Mouse (Mus musculus) CH12.LX (cell line): ENCODE measurements around the gene Rnf20. TPM values are rescaled to one million over a fixed set of nuclear protein-coding genes. Genes with fewer than 3 reads are reported as not detected.

ENCODE experiments used
- DNase-seq: peaks from one replicate; pipeline ENCODE4 v3.0.0-alpha.2; 2013; ENCODE audit errors: extremely low read depth
- H3K27ac ChIP-seq: 2 replicates; pipeline ENCODE4 v1.5.1; 2012; ENCODE audit warnings: low read depth, mild to moderate bottlenecking, control low read depth, moderate library complexity; ENCODE audit not compliant: insufficient read depth
- H3K27me3 ChIP-seq: replicated peaks from 2 replicates; pipeline ENCODE3; 2012; ENCODE audit warnings: inconsistent platforms
- H3K36me3 ChIP-seq, 2 experiments: replicated peaks in 1 of 2; 2 replicates each; pipeline versions ENCODE3 to v1.6.1; 2012; ENCODE audit warnings: inconsistent platforms in 1 of 2, low read length in 1 of 2, mild to moderate bottlenecking in 1 of 2, mixed read lengths in 1 of 2, moderate library complexity in 1 of 2; ENCODE audit not compliant: control insufficient read depth in 1 of 2, insufficient read depth in 1 of 2
- H3K4me1 ChIP-seq, 2 experiments: 2 replicates each; pipeline ENCODE4 v1.6.1; 2012; ENCODE audit warnings: inconsistent platforms in 1 of 2, moderate library complexity in 1 of 2; ENCODE audit not compliant: insufficient read depth in 2 of 2, control insufficient read depth in 1 of 2
- H3K4me2 ChIP-seq: 2 replicates; pipeline ENCODE4 v1.6.1; 2012; ENCODE audit warnings: low read depth, mild to moderate bottlenecking, control low read depth; ENCODE audit not compliant: poor library complexity, insufficient read depth, severe bottlenecking
- H3K4me3 ChIP-seq, 3 experiments: fragments of 150-350 bp in 1 of 3; sonication (generic) in 1 of 3; replicated peaks in 1 of 3; 2 replicates each; pipeline versions ENCODE3 to v1.5.1; 2011 to 2012; ENCODE audit warnings: low read depth in 2 of 3, low read length in 2 of 3, mild to moderate bottlenecking in 2 of 3, moderate library complexity in 2 of 3, control low read depth in 1 of 3, improper control_type of control experiment in 1 of 3, inconsistent platforms in 1 of 3, mixed read lengths in 1 of 3; ENCODE audit not compliant: poor library complexity in 1 of 3
- H3K79me2 ChIP-seq: replicated peaks from 2 replicates; pipeline ENCODE4 v1.6.1; 2012; ENCODE audit warnings: mild to moderate bottlenecking, moderate library complexity; ENCODE audit not compliant: control insufficient read depth, poor library complexity, insufficient read depth, severe bottlenecking; ENCODE audit errors: extremely low read depth
- H3K9ac ChIP-seq: 2 replicates; pipeline ENCODE4 v1.6.1; 2012; ENCODE audit warnings: low read depth, mild to moderate bottlenecking, control low read depth, moderate library complexity; ENCODE audit not compliant: insufficient read depth
- H3K9me3 ChIP-seq: replicated peaks from 2 replicates; pipeline ENCODE3; 2012; ENCODE audit warnings: low read length, inconsistent platforms, mixed read lengths
- CHD2 ChIP-seq: IDR thresholded peaks from 2 replicates; pipeline ENCODE4 v1.6.1; 2011; ENCODE audit warnings: low read length, improper control_type of control experiment
- CTCF ChIP-seq, 2 experiments: IDR thresholded peaks in 1 of 2; conservative IDR thresholded peaks in 1 of 2; 2 replicates each; pipeline ENCODE4 v1.5.1; 2011 to 2012; ENCODE audit warnings: low read depth in 2 of 2, low read length in 2 of 2, improper control_type of control experiment in 1 of 2, inconsistent platforms in 1 of 2, mild to moderate bottlenecking in 1 of 2, moderate library complexity in 1 of 2
- E2F4 ChIP-seq: IDR thresholded peaks from 2 replicates; pipeline ENCODE4 v1.6.1; 2011; ENCODE audit warnings: low read depth, low read length, improper control_type of control experiment; ENCODE audit not compliant: insufficient replicate concordance
- ELF1 ChIP-seq: IDR thresholded peaks from 2 replicates; pipeline ENCODE4 v1.6.1; 2014; ENCODE audit warnings: low read depth, mild to moderate bottlenecking, inconsistent platforms, low read length, improper control_type of control experiment
- IRF4 ChIP-seq: IDR thresholded peaks from 2 replicates; pipeline ENCODE4 v1.6.1; 2014; ENCODE audit warnings: low read depth, mild to moderate bottlenecking, inconsistent platforms, low read length, improper control_type of control experiment
- JUN ChIP-seq: IDR thresholded peaks from 2 replicates; pipeline ENCODE4 v1.6.1; 2011; ENCODE audit warnings: low read depth, mild to moderate bottlenecking, low read length, improper control_type of control experiment, moderate library complexity; ENCODE audit not compliant: insufficient read depth
- KAT2A ChIP-seq: IDR thresholded peaks from 2 replicates; pipeline ENCODE4 v1.6.1; 2012; ENCODE audit warnings: low read length, improper control_type of control experiment, inconsistent platforms; ENCODE audit not compliant: insufficient replicate concordance
- MAX ChIP-seq: IDR thresholded peaks from 2 replicates; pipeline ENCODE4 v1.6.1; 2011; ENCODE audit warnings: low read length, improper control_type of control experiment
- MEF2A ChIP-seq: IDR thresholded peaks from 2 replicates; pipeline ENCODE4 v1.6.1; 2014; ENCODE audit warnings: low read depth, mild to moderate bottlenecking, inconsistent platforms, low read length, improper control_type of control experiment, borderline replicate concordance
- MXI1 ChIP-seq: IDR thresholded peaks from 2 replicates; pipeline ENCODE4 v1.6.1; 2011; ENCODE audit warnings: mild to moderate bottlenecking, low read depth, low read length, improper control_type of control experiment
- POLR2A ChIP-seq: IDR thresholded peaks from 2 replicates; pipeline ENCODE4 v1.6.1; 2011; ENCODE audit warnings: low read depth, mild to moderate bottlenecking, improper control_type of control experiment, low read length
- RAD21 ChIP-seq: IDR thresholded peaks from 2 replicates; pipeline ENCODE4 v1.6.1; 2011; ENCODE audit warnings: low read depth, mild to moderate bottlenecking, low read length, improper control_type of control experiment, moderate library complexity
- RCOR1 ChIP-seq: conservative IDR thresholded peaks from 2 replicates; pipeline ENCODE4 v1.6.1; 2012; ENCODE audit warnings: low read depth, mild to moderate bottlenecking, inconsistent platforms, low read length, improper control_type of control experiment
- SIN3A ChIP-seq: IDR thresholded peaks from 2 replicates; pipeline ENCODE4 v1.6.1; 2012; ENCODE audit warnings: low read length, improper control_type of control experiment, inconsistent platforms
- SMC3 ChIP-seq: IDR thresholded peaks from 2 replicates; pipeline ENCODE4 v1.6.1; 2011; ENCODE audit warnings: low read depth, low read length, improper control_type of control experiment
- TBP ChIP-seq: conservative IDR thresholded peaks from 2 replicates; pipeline ENCODE4 v1.6.1; 2011; ENCODE audit warnings: low read depth, low read length, improper control_type of control experiment
- TCF12 ChIP-seq: IDR thresholded peaks from 2 replicates; pipeline ENCODE4 v1.6.1; 2014; ENCODE audit warnings: low read depth, mild to moderate bottlenecking, inconsistent platforms, low read length, improper control_type of control experiment
- USF2 ChIP-seq: conservative IDR thresholded peaks from 2 replicates; pipeline ENCODE4 v1.6.1; 2011; ENCODE audit warnings: low read depth, low read length, improper control_type of control experiment
- ZC3H11A ChIP-seq: IDR thresholded peaks from 2 replicates; pipeline ENCODE4 v1.6.1; 2012; ENCODE audit warnings: low read depth, mild to moderate bottlenecking, inconsistent platforms, low read length, improper control_type of control experiment
- ZKSCAN1 ChIP-seq: IDR thresholded peaks from 2 replicates; pipeline ENCODE4 v1.6.1; 2012; ENCODE audit warnings: low read depth, inconsistent platforms, low read length, improper control_type of control experiment, borderline replicate concordance
- ZNF384 ChIP-seq: IDR thresholded peaks from 2 replicates; pipeline ENCODE4 v1.6.1; 2012; ENCODE audit warnings: low read depth, low read length, improper control_type of control experiment, inconsistent platforms
- dilution Hi-C: fragments of 300-500 bp; cut with MboI; formaldehyde crosslinking; loops from 2 replicates; pipeline ENCODE4 v1.14.3; 2020; ENCODE audit warnings: low sequenced_read_pairs; ENCODE audit not compliant: extremely low pct_unique_long_range_greater_than_20kb, extremely low pct_ligation_motif_present
- in situ Hi-C: fragments of 300-500 bp; cut with MboI; formaldehyde crosslinking; loops from 3 replicates; pipeline ENCODE4 v1.14.3; 2019; ENCODE audit warnings: low sequenced_read_pairs, low pct_ligation_motif_present, low pct_unique_long_range_greater_than_20kb, mixed read lengths
- polyA plus RNA-seq: library from polyadenylated mRNA; unstranded; fragments of >175 nt; gene quantifications from 2 replicates; pipeline ENCODE4 v1.2.1, GENCODE M21; 2012; ENCODE audit warnings: low read depth; ENCODE audit not compliant: insufficient read length
- total RNA-seq, 2 experiments: library from RNA; depleted of rRNA; stranded (reverse); fragments of 300-350 nt in 1 of 2; fragments of >200 nt in 1 of 2; gene quantifications; 2 replicates each; pipeline ENCODE4 v1.2.3; 2012 to 2014

Rnf20 gene
- total and polyA plus RNA-seq, 3 experiments = 47.9 to 61.5 (median 50.6) TPM

- Histone ChIP-seq H3K27ac (no peak overlapping the region), H3K36me3 (peaks cover 4 to 5% of the 10 kb centered on the region in 2 experiments), H3K4me2 (no peak overlapping the region), H3K9ac (no peak overlapping the region), H3K9me3 (no peaks in the 10 kb centered on the region), H3K4me1 (peaks cover 0 to 24% of the 10 kb centered on the region in 2 experiments; a peak in 2 of 4 replicates), H3K27me3 (no peaks in the 10 kb centered on the region), H3K79me2 (peaks cover 15% of the 10 kb centered on the region), H3K4me3 (no peak overlapping the region)
- TF ChIP-seq TBP (no peak), TCF12 (no peak), USF2 (no peak)
- dilution Hi-C loops = no loop called here
- in situ Hi-C loops = loop anchor here (10.0 kb wide), 1 partner anchor 64 kb away; no protein-coding TSS in a partner anchor
- no peak for DNase-seq
Observed at GRCm38 (mm10) chr4:49628941-49629340, 2.9 kb upstream of the Rnf20 start.

- H3K36me3 ChIP-seq = peaks cover 27 to 37% of the 10 kb centered on the region in 2 experiments
- peaks cover 20% of the 10 kb centered on the region for H3K79me2 ChIP-seq
- H3K4me2 ChIP-seq = peak overlapping the region; percentile 47
- no peak for TF ChIP-seq TCF12
- no peak for TF ChIP-seq RCOR1
- TF ChIP-seq ELF1 = no peak
- peak; percentile 6; the same call in 1 of the 2 replicates for TF ChIP-seq MXI1
- peak overlapping the region; percentile 96 for H3K9ac ChIP-seq
- H3K4me3 ChIP-seq = peak overlapping the region; percentile 67 to 96 (median 84)
- in situ Hi-C loops (no loop called here), dilution Hi-C loops (no loop called here)
- no peaks in the 10 kb centered on the region for H3K9me3 ChIP-seq
- peaks cover 0 to 22% of the 10 kb centered on the region in 2 experiments; a peak in 2 of 4 replicates for H3K4me1 ChIP-seq
- 0 out of 2 replicates have a peak overlapping the region, but pooled peaks have one; percentile 7 for H3K27ac ChIP-seq
- no peaks in the 10 kb centered on the region for H3K27me3 ChIP-seq
- DNase-seq = no peak
Observed at GRCm38 (mm10) chr4:49632139-49632481, 304 bp downstream of the Rnf20 start.

GRCm38 (mm10) chr4:49637821-49638220, 6.0 kb downstream of the Rnf20 start:
- H3K9ac ChIP-seq = no peak overlapping the region
- no peak overlapping the region for H3K4me2 ChIP-seq
- H3K4me3 ChIP-seq = no peak overlapping the region
- dilution Hi-C loops (no loop called here), in situ Hi-C loops (no loop called here)
- H3K27me3 ChIP-seq = no peaks in the 10 kb centered on the region
- H3K9me3 ChIP-seq = no peaks in the 10 kb centered on the region
- no peak for DNase-seq
- H3K27ac ChIP-seq = no peak overlapping the region
- H3K4me1 ChIP-seq = peaks cover 0 to 17% of the 10 kb centered on the region in 2 experiments; a peak in 2 of 4 replicates
- H3K36me3 ChIP-seq = peaks cover 57 to 86% of the 10 kb centered on the region in 2 experiments
- no peak for TF ChIP-seq POLR2A
- no peak for TF ChIP-seq IRF4
- no peak for TF ChIP-seq RAD21
- TF ChIP-seq E2F4 = no peak
- TF ChIP-seq SIN3A = no peak
- TF ChIP-seq KAT2A = no peak
- no peak for TF ChIP-seq SMC3
- no peak for TF ChIP-seq ZNF384
- no peak for TF ChIP-seq TCF12
- TF ChIP-seq MEF2A = no peak
- no peak for TF ChIP-seq CHD2
- TF ChIP-seq ZKSCAN1 = no peak
- TF ChIP-seq MAX = no peak
- TF ChIP-seq CTCF (conservative IDR thresholded peaks at IDR 0.05 in 1 of 2, IDR thresholded peaks at IDR 0.05 in 1 of 2; ENCODE audit: low read depth in 2 of 2, low read length in 2 of 2) = no peak
- no peak for TF ChIP-seq ZC3H11A
- TF ChIP-seq MXI1 = no peak
- no peak for TF ChIP-seq JUN
- no peak for TF ChIP-seq RCOR1
- H3K79me2 ChIP-seq = peaks cover 13% of the 10 kb centered on the region
